Mouse (Mus musculus) frontal cortex, postnatal 25 days (tissue): ENCODE measurements around the gene Palm.
"Not testable (repeated sequence)": the region's sequence is repeated elsewhere in the genome, so short reads cannot be mapped to it uniquely, and the experiment has no call there.

Experiments used
- DNase-seq, 2 experiments: peaks; one replicate each; pipeline ENCODE4 v3.0.0; 2022; ENCODE audit warnings: low spot score in 2 of 2

Palm gene

GRCm38 (mm10) chr10:79793051-79793737, at the start of gene Palm:
Palm (plus strand) TSS chr10:79793572.
- peak; percentile 85 for DNase-seq

- no peak for DNase-seq
Measured at GRCm38 (mm10) chr10:79743650-79744365, 49.6 kb upstream of the Palm start.

GRCm38 (mm10) chr10:79745411-79745810, 48.0 kb upstream of the Palm start:
- no peak for DNase-seq

DNA sequence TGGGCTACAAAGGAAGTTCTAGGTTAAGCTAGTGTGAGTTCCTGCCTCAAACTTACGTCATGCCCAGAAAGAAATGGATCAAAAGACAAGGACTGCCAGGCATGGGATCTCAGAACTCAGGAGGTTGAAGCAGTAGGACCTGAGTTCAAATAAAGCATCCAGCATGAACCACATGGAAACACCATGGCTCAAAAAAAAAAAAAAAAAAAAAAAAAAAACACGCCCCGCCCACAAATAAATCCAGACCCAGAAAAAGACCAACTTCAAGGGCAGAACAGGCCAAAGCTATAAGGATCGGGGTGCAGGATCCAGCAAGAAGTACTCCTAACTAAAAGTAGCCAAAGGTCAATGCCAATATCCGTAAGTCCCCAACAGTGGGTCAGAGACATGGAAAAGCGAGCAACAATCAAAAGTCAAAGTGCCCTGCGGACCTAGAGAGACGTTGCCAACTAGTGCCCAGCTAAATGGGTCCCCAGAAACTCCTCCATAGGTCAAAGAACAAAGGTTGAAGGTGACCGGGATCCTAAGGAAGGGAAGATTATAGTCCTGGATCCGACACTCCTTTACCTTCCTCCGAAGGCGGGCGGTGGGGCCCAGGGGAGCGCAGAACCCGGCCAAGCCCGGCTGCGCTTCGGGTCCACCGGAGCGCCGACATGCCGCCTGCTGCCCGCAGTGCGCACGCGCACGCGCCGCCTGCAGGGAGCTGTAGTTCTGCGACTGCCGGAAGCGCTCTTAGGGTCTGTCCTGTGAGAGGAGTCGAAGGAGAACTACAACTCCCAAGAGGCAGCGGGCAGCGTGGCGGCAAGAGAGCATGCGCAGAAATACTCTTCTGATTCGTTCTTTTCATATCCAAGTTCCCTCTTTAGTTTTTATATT, 47.2 kb upstream of the Palm start, which contains the start of gene Polrmt:
Gene Polrmt (minus strand): TSS at position 684 of the 876 bp plus-strand sequence.
- peak; percentile 88 to 93 for DNase-seq

GRCm38 (mm10) chr10:79746774-79747151, 46.6 kb upstream of the Palm start:
- no peak for DNase-seq

GRCm38 (mm10) chr10:79748496-79748895, 44.9 kb upstream of the Palm start:
- no peak for DNase-seq

DNA sequence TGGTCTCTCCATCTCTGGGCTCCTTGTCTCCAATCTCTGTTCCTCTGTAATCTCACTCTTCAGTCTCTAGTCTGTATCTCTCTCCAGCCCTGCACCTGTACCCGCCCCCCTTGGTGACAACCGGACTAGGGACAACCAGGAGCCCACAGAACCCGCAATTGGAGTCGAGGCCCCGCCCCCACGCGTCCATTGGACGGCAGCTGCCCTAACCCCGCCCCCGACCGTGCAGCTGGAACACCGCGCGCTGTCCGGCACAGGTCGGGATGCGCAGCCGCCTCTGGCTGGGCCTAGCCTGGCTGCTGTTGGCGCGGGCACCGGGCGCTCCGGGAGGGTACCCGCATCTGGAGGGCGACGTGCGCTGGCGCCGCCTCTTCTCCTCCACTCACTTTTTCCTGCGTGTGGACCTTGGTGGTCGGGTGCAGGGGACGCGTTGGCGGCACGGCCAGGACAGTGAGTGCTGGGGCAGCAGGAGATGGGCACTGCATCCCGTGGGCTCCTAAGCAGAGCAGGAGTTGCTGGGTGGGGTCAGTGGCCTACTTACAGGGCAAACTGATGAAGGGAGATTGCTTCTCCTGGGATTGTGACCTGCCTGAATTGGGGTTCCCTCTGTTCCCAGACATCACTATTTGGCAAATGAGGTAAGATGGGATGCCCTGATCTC, 38.4 kb upstream of the Palm start, which contains the start of gene Fgf22:
Gene Fgf22 (plus strand): TSS at position 221 of the 661 bp plus-strand sequence.
- DNase-seq = peak; percentile 54 to 63

- DNase-seq = no peak
Measured at GRCm38 (mm10) chr10:79755854-79756253, 37.5 kb upstream of the Palm start.

GRCm38 (mm10) chr10:79756660-79757059, 36.7 kb upstream of the Palm start:
- no peak for DNase-seq

GRCm38 (mm10) chr10:79759675-79760074, 33.7 kb upstream of the Palm start:
- not testable (repeated sequence) for DNase-seq

DNA sequence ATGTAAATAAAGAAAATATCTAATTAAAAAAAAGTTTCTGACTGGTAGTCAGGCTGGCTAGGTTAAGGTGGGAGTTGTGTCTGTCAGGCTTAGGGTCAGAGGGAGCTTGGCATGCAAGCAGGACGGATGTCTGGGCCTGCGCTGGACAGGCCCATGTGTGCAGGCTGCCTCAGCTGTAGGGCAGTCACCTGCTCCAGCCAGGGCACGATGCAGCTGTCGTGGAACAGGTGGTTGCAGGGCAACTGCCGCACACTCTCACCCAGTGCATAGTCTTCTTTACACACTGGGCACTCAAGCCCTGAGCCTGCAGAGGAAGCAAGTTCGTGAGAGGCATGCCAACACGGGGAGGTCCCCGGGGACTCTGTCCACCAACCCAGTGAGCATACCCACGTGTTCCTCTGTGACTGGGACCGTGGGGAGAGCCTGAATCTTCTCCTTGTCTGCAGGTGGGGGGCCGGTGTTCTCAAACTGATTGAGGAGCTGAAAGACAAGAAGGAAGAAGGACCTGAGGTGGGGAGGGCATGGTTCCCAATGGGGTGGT, 32.7 kb upstream of the Palm start:
- DNase-seq = no peak

GRCm38 (mm10) chr10:79762875-79763274, 30.5 kb upstream of the Palm start:
- no peak for DNase-seq

GRCm38 (mm10) chr10:79764234-79764633, 29.1 kb upstream of the Palm start:
- no peak for DNase-seq

- no peak for DNase-seq
Measured at GRCm38 (mm10) chr10:79765228-79765745, 28.1 kb upstream of the Palm start.

GRCm38 (mm10) chr10:79766001-79766507, 27.3 kb upstream of the Palm start:
- DNase-seq = no peak

GRCm38 (mm10) chr10:79766508-79767325, 26.7 kb upstream of the Palm start, which contains the start of gene Rnf126:
Rnf126 (minus strand) TSS chr10:79766952.
- DNase-seq = peak; percentile 99

- DNase-seq = peak; percentile 86 to 92
Measured at GRCm38 (mm10) chr10:79767372-79768244, 25.8 kb upstream of the Palm start.

- DNase-seq = peak; percentile 63 to 70
Measured at GRCm38 (mm10) chr10:79768400-79768799, 25.0 kb upstream of the Palm start.

- no peak for DNase-seq
Measured at GRCm38 (mm10) chr10:79769329-79769728, 24.0 kb upstream of the Palm start.
